Mouse (Mus musculus): Measurements from ENCODE around the gene Fastk. TPM values are rescaled to one million over a fixed set of nuclear protein-coding genes. Genes with fewer than 3 reads are reported as not detected.
A peak's percentile ranks its signal among the peaks of the same experiment; 100 is the strongest.

The Fastk gene
- polyA plus RNA-seq, 1 experiment: 91.1 TPM

GRCm38 (mm10) chr5:24425421-24426036, 19.6 kb downstream of the Fastk start:
- peak overlapping the region; percentile 74 for H3K4me3 ChIP-seq (ENCODE audit: insufficient read depth, low read length)
- peak overlapping the region; percentile 59 for H3K27ac ChIP-seq (ENCODE audit: insufficient read depth, low read length)
- H3K4me1 ChIP-seq (ENCODE audit: control insufficient read depth, insufficient read depth, low read length): peaks cover 4% of the 10 kb centered on the region
- TF ChIP-seq POLR2A (IDR thresholded peaks at IDR 0.05; ENCODE audit: low read depth, low read length) (peak; percentile 36; the same call in 1 of the 2 replicates), CTCF (IDR thresholded peaks at IDR 0.05; ENCODE audit: borderline replicate concordance, insufficient read depth, low read length) (no peak)

- Histone ChIP-seq H3K4me3 (ENCODE audit: insufficient read depth, low read length) (peak overlapping the region; percentile 74), H3K4me1 (ENCODE audit: control insufficient read depth, insufficient read depth, low read length) (peaks cover 4% of the 10 kb centered on the region), H3K27ac (ENCODE audit: insufficient read depth, low read length) (peak overlapping the region; percentile 84)
- TF ChIP-seq CTCF (IDR thresholded peaks at IDR 0.05; ENCODE audit: borderline replicate concordance, insufficient read depth, low read length): no peak
- TF ChIP-seq POLR2A (IDR thresholded peaks at IDR 0.05; ENCODE audit: low read depth, low read length): peak; percentile 50
Observed at GRCm38 (mm10) chr5:24424861-24425411, 20.2 kb downstream of the Fastk start.

GRCm38 (mm10) chr5:24424004-24424781, 20.9 kb downstream of the Fastk start:
- Histone ChIP-seq H3K27ac (ENCODE audit: insufficient read depth, low read length) (peak overlapping the region; percentile 84), H3K4me3 (ENCODE audit: insufficient read depth, low read length) (peak overlapping the region; percentile 39), H3K4me1 (ENCODE audit: control insufficient read depth, insufficient read depth, low read length) (peaks cover 4% of the 10 kb centered on the region)
- no peak; the same call in 1 of the 2 replicates for TF ChIP-seq POLR2A (IDR thresholded peaks at IDR 0.05; ENCODE audit: low read depth, low read length)
- TF ChIP-seq CTCF (IDR thresholded peaks at IDR 0.05; ENCODE audit: borderline replicate concordance, insufficient read depth, low read length): no peak

GRCm38 (mm10) chr5:24423129-24424003, 21.7 kb downstream of the Fastk start, which contains the start of the genes Cdk5 and Slc4a2:
TSS of gene Cdk5 (minus strand) at chr5:24423530.
TSS of gene Slc4a2 (plus strand) at chr5:24423837.
- Histone ChIP-seq H3K4me1 (ENCODE audit: control insufficient read depth, insufficient read depth, low read length) (peaks cover 4% of the 10 kb centered on the region), H3K27ac (ENCODE audit: insufficient read depth, low read length) (peak within 1 kb of the TSS; percentile 84), H3K4me3 (ENCODE audit: insufficient read depth, low read length) (peak within 1 kb of the TSS; percentile 83)
- TF ChIP-seq CTCF (IDR thresholded peaks at IDR 0.05; ENCODE audit: borderline replicate concordance, insufficient read depth, low read length): no peak
- peak; percentile 86 for TF ChIP-seq POLR2A (IDR thresholded peaks at IDR 0.05; ENCODE audit: low read depth, low read length)

- no peak overlapping the region for H3K27ac ChIP-seq (ENCODE audit: insufficient read depth, low read length)
- no peak overlapping the region for H3K4me3 ChIP-seq (ENCODE audit: insufficient read depth, low read length)
- TF ChIP-seq POLR2A (IDR thresholded peaks at IDR 0.05; ENCODE audit: low read depth, low read length) (no peak), CTCF (IDR thresholded peaks at IDR 0.05; ENCODE audit: borderline replicate concordance, insufficient read depth, low read length) (no peak)
- H3K4me1 ChIP-seq (ENCODE audit: control insufficient read depth, insufficient read depth, low read length): no peaks in the 10 kb centered on the region
Observed at GRCm38 (mm10) chr5:24420381-24420780, 24.7 kb downstream of the Fastk start.

GRCm38 (mm10) chr5:24417587-24417986, 27.5 kb downstream of the Fastk start:
- TF ChIP-seq POLR2A (IDR thresholded peaks at IDR 0.05; ENCODE audit: low read depth, low read length): no peak
- no peak for TF ChIP-seq CTCF (IDR thresholded peaks at IDR 0.05; ENCODE audit: borderline replicate concordance, insufficient read depth, low read length)

GRCm38 (mm10) chr5:24416222-24416736, 28.8 kb downstream of the Fastk start:
- no peak for TF ChIP-seq CTCF (IDR thresholded peaks at IDR 0.05; ENCODE audit: borderline replicate concordance, insufficient read depth, low read length)
- TF ChIP-seq POLR2A (IDR thresholded peaks at IDR 0.05; ENCODE audit: low read depth, low read length): 0 out of 2 replicates have a peak, but pooled peaks have one; percentile 17
- no peak overlapping the region for H3K4me3 ChIP-seq (ENCODE audit: insufficient read depth, low read length)
- H3K27ac ChIP-seq (ENCODE audit: insufficient read depth, low read length): no peak overlapping the region
- H3K4me1 ChIP-seq (ENCODE audit: control insufficient read depth, insufficient read depth, low read length): no peaks in the 10 kb centered on the region

More at GRCm38 (mm10) chr5:24417587-24417986, 27.5 kb downstream of the Fastk start:
- Histone ChIP-seq H3K27ac (ENCODE audit: insufficient read depth, low read length) (no peak overlapping the region), H3K4me1 (ENCODE audit: control insufficient read depth, insufficient read depth, low read length) (no peaks in the 10 kb centered on the region), H3K4me3 (ENCODE audit: insufficient read depth, low read length) (no peak overlapping the region)

- Histone ChIP-seq H3K27ac (ENCODE audit: insufficient read depth, low read length) (no peak overlapping the region), H3K4me1 (ENCODE audit: control insufficient read depth, insufficient read depth, low read length) (no peaks in the 10 kb centered on the region), H3K4me3 (ENCODE audit: insufficient read depth, low read length) (no peak overlapping the region)
- TF ChIP-seq CTCF (IDR thresholded peaks at IDR 0.05; ENCODE audit: borderline replicate concordance, insufficient read depth, low read length) (no peak), POLR2A (IDR thresholded peaks at IDR 0.05; ENCODE audit: low read depth, low read length) (no peak)
Observed at GRCm38 (mm10) chr5:24413938-24414337, 31.1 kb downstream of the Fastk start.
